Mouse (Mus musculus) CH12.LX (cell line): ENCODE measurements around the gene Hoxc10.

Experiments used
- CTCF ChIP-seq, 2 experiments: IDR thresholded peaks in 1 of 2; conservative IDR thresholded peaks in 1 of 2; 2 replicates each; pipeline ENCODE4 v1.5.1; 2011 to 2012; ENCODE audit warnings: low read depth in 2 of 2, low read length in 2 of 2, improper control_type of control experiment in 1 of 2, inconsistent platforms in 1 of 2, mild to moderate bottlenecking in 1 of 2, moderate library complexity in 1 of 2
- KAT2A ChIP-seq: IDR thresholded peaks from 2 replicates; pipeline ENCODE4 v1.6.1; 2012; ENCODE audit warnings: low read length, improper control_type of control experiment, inconsistent platforms; ENCODE audit not compliant: insufficient replicate concordance
- NELFE ChIP-seq: IDR thresholded peaks from 2 replicates; pipeline ENCODE4 v1.6.1; 2011; ENCODE audit warnings: low read depth, low read length, improper control_type of control experiment
- POLR2A ChIP-seq: IDR thresholded peaks from 2 replicates; pipeline ENCODE4 v1.6.1; 2011; ENCODE audit warnings: low read depth, mild to moderate bottlenecking, improper control_type of control experiment, low read length
- SIN3A ChIP-seq: IDR thresholded peaks from 2 replicates; pipeline ENCODE4 v1.6.1; 2012; ENCODE audit warnings: low read length, improper control_type of control experiment, inconsistent platforms
- UBTF ChIP-seq: IDR thresholded peaks from 2 replicates; pipeline ENCODE4 v1.6.1; 2012; ENCODE audit warnings: low read depth, mild to moderate bottlenecking, inconsistent platforms, low read length, improper control_type of control experiment, moderate library complexity
- USF2 ChIP-seq: conservative IDR thresholded peaks from 2 replicates; pipeline ENCODE4 v1.6.1; 2011; ENCODE audit warnings: low read depth, low read length, improper control_type of control experiment
- ZMIZ1 ChIP-seq: IDR thresholded peaks from 2 replicates; pipeline ENCODE4 v1.6.1; 2012; ENCODE audit warnings: low read depth, mild to moderate bottlenecking, inconsistent platforms, low read length, improper control_type of control experiment

DNA sequence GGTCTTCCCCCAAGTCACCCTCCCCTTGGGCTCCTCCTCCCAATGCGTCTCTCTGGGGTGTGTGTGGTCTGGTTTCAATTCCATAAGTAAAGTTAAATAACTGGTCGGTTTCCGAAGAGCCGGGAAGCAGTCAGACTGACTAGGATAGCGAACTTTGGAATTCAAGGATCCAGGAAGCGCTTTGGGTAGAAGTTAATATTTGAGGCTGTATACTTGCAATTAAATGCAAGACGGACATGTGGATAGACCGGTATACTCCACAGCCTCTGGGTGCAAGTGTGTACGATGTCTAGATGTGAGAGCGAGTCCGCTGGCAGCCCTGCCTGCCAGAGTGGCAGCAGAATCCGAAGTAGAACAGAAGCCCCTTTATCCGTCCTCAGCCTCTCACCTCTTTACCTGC lies 4.1 kb upstream of the Hoxc10 start:
- no peak for TF ChIP-seq NELFE
- TF ChIP-seq ZMIZ1, result no peak
- TF ChIP-seq USF2, result no peak
- no peak for TF ChIP-seq SIN3A
- no peak for TF ChIP-seq CTCF (conservative IDR thresholded peaks at IDR 0.05 in 1 of 2, IDR thresholded peaks at IDR 0.05 in 1 of 2; ENCODE audit: low read depth in 2 of 2, low read length in 2 of 2)
- TF ChIP-seq KAT2A, result no peak
- no peak for TF ChIP-seq UBTF
- TF ChIP-seq POLR2A, result no peak
